Mouse (Mus musculus) forebrain, embryonic 15.5 days (tissue): ENCODE results near the gene Masp2. TPM values are rescaled to one million over a fixed set of nuclear protein-coding genes. Genes with fewer than 3 reads are reported as not detected.

Source experiments
- ATAC-seq: fragments of 200-750 bp; cut with Nextera tagmentation; replicated peaks from 2 replicates; pipeline ENCODE4 v1.8.0; 2017; ENCODE audit warnings: mild to moderate bottlenecking, moderate TSS enrichment, moderate library complexity
- H3K27ac ChIP-seq: fragments of 300-500 bp; sonication (generic); replicated peaks from 2 replicates; pipeline ENCODE4 v1.5.1; 2015; ENCODE audit warnings: mild to moderate bottlenecking, inconsistent platforms
- H3K27me3 ChIP-seq: fragments of 300-500 bp; sonication (generic); 2 replicates; pipeline ENCODE4 v1.6.1; 2015; ENCODE audit warnings: inconsistent platforms
- H3K36me3 ChIP-seq: fragments of 300-500 bp; sonication (generic); 2 replicates; pipeline ENCODE4 v1.6.1; 2015; ENCODE audit warnings: mild to moderate bottlenecking, inconsistent platforms
- H3K4me1 ChIP-seq: fragments of 300-500 bp; sonication (generic); 2 replicates; pipeline ENCODE4 v1.6.1; 2015; ENCODE audit warnings: inconsistent platforms
- H3K4me2 ChIP-seq: fragments of 300-500 bp; sonication (generic); replicated peaks from 2 replicates; pipeline ENCODE4 v1.6.1; 2015; ENCODE audit warnings: mild to moderate bottlenecking, inconsistent platforms
- H3K4me3 ChIP-seq: fragments of 300-500 bp; sonication (generic); 2 replicates; pipeline ENCODE4 v1.5.1; 2015; ENCODE audit warnings: mild to moderate bottlenecking, inconsistent platforms
- H3K9ac ChIP-seq: fragments of 300-500 bp; sonication (generic); replicated peaks from 2 replicates; pipeline ENCODE4 v1.6.1; 2015; ENCODE audit warnings: mild to moderate bottlenecking, inconsistent platforms
- H3K9me3 ChIP-seq: fragments of 300-500 bp; sonication (generic); 2 replicates; pipeline ENCODE4 v1.6.1; 2016; ENCODE audit warnings: inconsistent platforms
- WGBS: fragments of 180-500 bp; shearing (Covaris S2); methylation state at CpG from one replicate; pipeline ENCODE4 v1.1.7; 2015; ENCODE audit warnings: mixed read lengths; 5-methylcytosine and 5-hydroxymethylcytosine counted together
- polyA plus RNA-seq: library from polyadenylated mRNA; unstranded; fragments of >200 nt; fragmentation: Nextera tagmentation; extraction: Ambion mirVana; gene quantifications from 2 replicates; pipeline ENCODE4 v1.2.1, GENCODE M21; 2015

Gene Masp2
- polyA plus RNA-seq, 1 experiment from 2014 or later, result 1.1 TPM

DNA sequence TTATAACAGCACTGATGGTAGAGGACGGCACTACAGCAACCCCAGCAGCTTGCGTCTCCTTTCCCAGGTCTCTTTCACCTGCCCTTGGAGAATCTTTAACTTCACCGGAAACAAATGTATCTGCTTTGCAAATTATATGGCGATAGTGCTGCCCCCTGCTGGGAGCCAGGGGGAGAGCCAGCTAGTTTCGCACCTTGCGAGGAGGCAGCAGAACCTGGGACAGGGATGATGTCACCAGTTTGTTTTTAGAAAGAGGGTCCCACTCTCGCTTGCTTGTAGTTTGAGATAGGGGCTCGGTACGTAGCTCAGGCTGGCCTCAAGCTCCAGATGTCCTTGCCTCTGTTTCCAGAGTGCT lies 41.8 kb downstream of the Masp2 start:
- no peak for ATAC-seq
- 9% methylated on average over 9 of the region's 9 CpGs for WGBS
- no peak overlapping the region for H3K4me3 ChIP-seq

DNA sequence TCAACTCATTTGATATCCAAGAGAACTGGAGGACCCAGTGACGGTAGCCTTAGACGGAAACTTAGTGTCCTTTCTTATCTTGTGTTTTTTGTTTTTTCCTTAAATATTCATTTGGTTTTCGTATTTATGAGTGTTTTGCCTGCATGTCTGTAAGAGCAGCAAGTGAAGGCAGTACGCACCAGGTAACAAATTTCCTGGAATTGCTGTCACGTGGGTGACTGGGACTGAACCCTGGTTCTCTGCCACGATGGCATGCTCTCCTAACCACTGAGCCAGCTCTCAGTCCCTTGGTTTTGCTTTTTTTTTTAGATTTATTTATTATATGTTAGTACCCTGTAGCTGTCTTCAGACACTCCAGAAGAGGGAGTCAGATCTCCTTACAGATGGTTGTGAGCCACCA lies 42.6 kb downstream of the Masp2 start:
- no peak for ATAC-seq
- no peaks in the 10 kb centered on the region for H3K4me1 ChIP-seq
- H3K4me3 ChIP-seq, result no peak overlapping the region
- no peak overlapping the region for H3K9ac ChIP-seq
- H3K27me3 ChIP-seq, result no peaks in the 10 kb centered on the region
- no peak overlapping the region for H3K27ac ChIP-seq
- no peak overlapping the region for H3K4me2 ChIP-seq
- no peaks in the 10 kb centered on the region for H3K36me3 ChIP-seq
- 90% methylated on average over 6 of the region's 6 CpGs for whole genome bisulfite sequencing
- no peaks in the 10 kb centered on the region for H3K9me3 ChIP-seq

More for the DNA sequence above, 41.8 kb downstream of the Masp2 start:
- Histone ChIP-seq H3K9ac (no peak overlapping the region), H3K27me3 (no peaks in the 10 kb centered on the region), H3K9me3 (no peaks in the 10 kb centered on the region), H3K4me1 (no peaks in the 10 kb centered on the region), H3K27ac (no peak overlapping the region), H3K4me2 (peak overlapping the region; percentile 26), H3K36me3 (no peaks in the 10 kb centered on the region)

DNA sequence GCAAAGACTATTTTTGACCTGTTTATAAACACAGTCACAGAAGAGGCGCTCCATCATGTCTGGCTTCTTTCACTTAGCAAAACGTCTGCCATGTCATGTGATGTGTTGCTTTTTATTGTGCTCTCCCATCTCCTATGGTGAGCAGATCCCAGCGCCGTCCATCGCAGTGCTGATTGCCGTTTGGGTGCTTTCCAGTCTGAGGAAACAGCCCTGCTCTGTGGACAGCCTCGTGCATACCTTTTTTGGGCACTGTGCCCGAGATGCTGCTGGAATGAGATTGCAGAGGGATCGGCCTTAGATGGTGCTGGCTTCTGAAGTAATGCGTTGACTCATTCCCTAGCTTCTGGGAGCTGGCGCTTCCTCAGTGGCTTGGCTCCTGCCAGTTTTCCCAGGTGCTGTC lies 44.3 kb downstream of the Masp2 start:
- H3K36me3 ChIP-seq, result no peaks in the 10 kb centered on the region
- H3K4me3 ChIP-seq, result no peak overlapping the region
- no peaks in the 10 kb centered on the region for H3K9me3 ChIP-seq
- no peaks in the 10 kb centered on the region for H3K4me1 ChIP-seq
- H3K27ac ChIP-seq, result no peak overlapping the region
- no peak for ATAC-seq
- 51% methylated on average over 11 of the region's 11 CpGs for WGBS
- H3K27me3 ChIP-seq, result no peaks in the 10 kb centered on the region
- no peak overlapping the region for H3K9ac ChIP-seq
- no peak overlapping the region for H3K4me2 ChIP-seq

DNA sequence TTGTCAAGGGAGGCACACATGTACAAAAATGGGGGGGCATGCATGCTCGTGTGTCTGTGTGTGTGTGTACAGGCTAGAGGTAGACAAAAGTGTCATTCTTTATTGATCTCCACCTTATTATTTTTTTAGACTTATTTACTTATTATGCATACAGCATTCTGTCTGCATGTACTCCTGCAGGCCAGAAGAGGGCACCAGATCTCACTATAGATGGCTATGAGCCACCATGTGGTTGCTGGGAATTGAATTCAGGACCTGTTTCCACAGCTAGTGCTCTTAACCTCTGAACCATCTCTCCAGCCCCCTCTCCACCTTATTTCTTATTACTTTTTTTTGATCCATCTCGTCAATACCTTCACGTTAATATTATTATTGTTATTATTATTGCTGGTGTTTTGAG lies 47.0 kb downstream of the Masp2 start:
- Histone ChIP-seq H3K27me3 (no peaks in the 10 kb centered on the region), H3K36me3 (no peaks in the 10 kb centered on the region)
- 73% methylated on average over 3 of the region's 3 CpGs for WGBS

DNA sequence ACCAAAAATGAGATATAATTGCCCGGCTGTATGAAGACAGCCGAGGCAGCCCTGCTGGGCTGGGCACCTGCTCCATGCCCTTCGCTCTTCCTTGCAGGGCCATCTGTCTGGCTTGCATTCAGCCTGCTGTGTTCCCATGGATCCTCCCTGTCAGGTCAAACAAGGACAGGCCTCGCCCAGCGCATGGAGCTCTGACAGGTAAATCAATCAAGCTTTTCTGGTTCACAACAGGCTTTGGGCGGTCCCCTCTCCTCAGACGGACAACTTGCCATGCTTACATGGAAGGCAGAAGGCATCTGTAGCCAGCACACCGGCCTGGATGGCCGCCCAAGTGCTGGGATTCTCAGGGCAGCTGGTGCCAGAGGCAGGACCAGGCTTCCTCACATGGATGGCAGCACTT lies 48.7 kb downstream of the Masp2 start:
- no peaks in the 10 kb centered on the region for H3K9me3 ChIP-seq
- no peak overlapping the region for H3K4me2 ChIP-seq
- no peak overlapping the region for H3K9ac ChIP-seq
- no peak overlapping the region for H3K27ac ChIP-seq
- no peaks in the 10 kb centered on the region for H3K36me3 ChIP-seq
- H3K4me3 ChIP-seq, result no peak overlapping the region
- 71% methylated on average over 9 of the region's 9 CpGs for WGBS
- no peaks in the 10 kb centered on the region for H3K27me3 ChIP-seq
- ATAC-seq, result no peak
- no peaks in the 10 kb centered on the region for H3K4me1 ChIP-seq

More for the DNA sequence above, 47.0 kb downstream of the Masp2 start:
- Histone ChIP-seq H3K4me3 (no peak overlapping the region), H3K27ac (no peak overlapping the region), H3K4me1 (no peaks in the 10 kb centered on the region), H3K9me3 (no peaks in the 10 kb centered on the region), H3K9ac (no peak overlapping the region), H3K4me2 (no peak overlapping the region)
- no peak for ATAC-seq

DNA sequence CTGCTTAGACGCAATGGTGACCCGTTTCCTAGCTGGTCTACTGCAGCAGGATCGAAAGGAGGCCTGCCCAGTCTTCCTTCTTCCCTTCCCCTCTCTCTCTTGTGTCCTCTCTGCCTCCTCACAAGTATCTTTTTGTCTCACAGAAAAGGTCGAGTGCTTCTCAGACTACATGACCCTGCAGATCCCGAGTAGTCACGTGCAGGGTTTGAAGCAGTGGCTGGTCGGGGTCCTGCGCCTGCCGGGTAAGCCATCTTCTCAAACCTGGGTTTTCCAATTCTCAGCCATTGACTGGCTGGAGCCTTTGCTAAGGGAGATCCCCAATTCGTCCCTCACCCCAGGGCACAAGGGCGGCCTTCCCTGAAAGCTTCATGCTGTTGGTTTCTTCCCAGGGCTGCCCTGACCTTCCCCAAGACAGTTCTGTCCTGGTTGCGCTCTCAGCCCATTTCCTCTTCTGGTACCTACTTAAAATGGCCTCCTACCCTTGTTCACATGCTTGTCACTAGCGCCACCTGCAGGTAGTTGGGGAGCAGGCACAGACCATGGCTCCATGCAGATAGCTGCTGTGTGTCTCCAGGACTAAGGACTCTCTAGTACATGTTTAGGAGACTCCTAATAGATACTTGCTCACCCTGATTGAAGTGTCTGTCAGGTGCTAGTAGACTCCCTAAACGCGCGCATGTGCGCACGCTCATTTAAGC lies 52.5 kb downstream of the Masp2 start:
- Histone ChIP-seq H3K4me1 (no peaks in the 10 kb centered on the region), H3K27ac (no peak overlapping the region), H3K9me3 (no peaks in the 10 kb centered on the region), H3K9ac (no peak overlapping the region), H3K4me3 (no peak overlapping the region), H3K36me3 (no peaks in the 10 kb centered on the region), H3K4me2 (no peak overlapping the region), H3K27me3 (no peaks in the 10 kb centered on the region)
- ATAC-seq, result no peak
- WGBS, result 87% methylated on average over 18 of the region's 18 CpGs

DNA sequence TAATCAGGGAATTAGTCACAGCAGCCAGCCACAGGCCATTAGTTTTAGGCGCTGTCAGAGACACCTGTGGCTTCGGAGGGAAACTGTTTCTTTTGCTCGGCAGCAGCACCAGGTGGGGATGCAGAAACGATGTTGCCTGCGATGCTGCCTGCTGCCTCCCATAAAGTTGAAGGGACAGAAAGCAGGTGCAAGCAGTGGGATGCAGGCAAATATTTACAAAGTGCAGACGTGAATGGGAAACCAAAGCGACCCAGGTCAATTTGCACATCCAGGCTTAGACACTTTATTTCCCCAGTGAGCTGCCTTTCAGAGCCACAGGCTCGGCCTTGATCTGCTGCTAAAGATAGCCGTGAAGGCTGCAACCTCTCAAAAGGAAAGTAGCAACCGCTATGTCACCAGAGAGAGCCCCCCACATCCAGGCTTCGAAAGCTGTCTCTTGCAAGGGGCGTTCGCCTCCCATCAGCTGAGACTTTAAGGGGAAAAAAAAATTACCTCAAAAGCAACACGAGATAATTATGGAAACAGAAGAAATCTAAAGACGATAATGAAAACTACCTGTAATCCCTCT lies 54.4 kb downstream of the Masp2 start:
- no peak overlapping the region for H3K4me3 ChIP-seq
- H3K4me2 ChIP-seq, result no peak overlapping the region
- no peaks in the 10 kb centered on the region for H3K27me3 ChIP-seq
- H3K4me1 ChIP-seq, result no peaks in the 10 kb centered on the region
- H3K36me3 ChIP-seq, result no peaks in the 10 kb centered on the region
- WGBS, result 46% methylated on average over 15 of the region's 15 CpGs
- H3K9ac ChIP-seq, result no peak overlapping the region
- no peaks in the 10 kb centered on the region for H3K9me3 ChIP-seq
- ATAC-seq, result no peak
- H3K27ac ChIP-seq, result no peak overlapping the region

DNA sequence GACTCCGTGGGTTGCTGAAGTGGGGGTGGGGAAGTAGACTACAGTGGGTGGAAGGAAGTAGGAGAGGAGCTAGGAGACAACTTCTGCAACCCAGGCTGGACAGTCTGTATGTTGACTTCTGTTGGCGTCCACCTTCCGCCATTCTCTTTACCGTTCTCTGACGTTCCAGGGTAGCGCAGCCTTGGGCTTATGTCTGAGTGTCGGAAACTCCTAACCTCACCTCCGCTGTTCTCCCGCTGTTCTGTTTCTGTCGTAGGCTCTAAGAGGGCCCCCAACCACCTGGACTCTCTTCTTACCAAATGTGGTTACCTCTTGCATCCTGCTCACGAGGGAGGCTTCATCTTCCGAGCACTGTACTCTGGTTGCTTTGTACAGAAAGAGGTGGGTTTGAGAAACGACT lies 55.4 kb downstream of the Masp2 start:
- Histone ChIP-seq H3K4me2 (no peak overlapping the region), H3K27ac (no peak overlapping the region), H3K4me3 (no peak overlapping the region), H3K36me3 (no peaks in the 10 kb centered on the region), H3K27me3 (0 out of 2 replicates have a peak, but pooled peaks cover 3% of the 10 kb centered on the region), H3K9me3 (no peaks in the 10 kb centered on the region), H3K9ac (no peak overlapping the region), H3K4me1 (peaks cover 4% of the 10 kb centered on the region; the same call in 1 of the 2 replicates)
- 86% methylated on average over 13 of the region's 13 CpGs for WGBS
- no peak for ATAC-seq

DNA sequence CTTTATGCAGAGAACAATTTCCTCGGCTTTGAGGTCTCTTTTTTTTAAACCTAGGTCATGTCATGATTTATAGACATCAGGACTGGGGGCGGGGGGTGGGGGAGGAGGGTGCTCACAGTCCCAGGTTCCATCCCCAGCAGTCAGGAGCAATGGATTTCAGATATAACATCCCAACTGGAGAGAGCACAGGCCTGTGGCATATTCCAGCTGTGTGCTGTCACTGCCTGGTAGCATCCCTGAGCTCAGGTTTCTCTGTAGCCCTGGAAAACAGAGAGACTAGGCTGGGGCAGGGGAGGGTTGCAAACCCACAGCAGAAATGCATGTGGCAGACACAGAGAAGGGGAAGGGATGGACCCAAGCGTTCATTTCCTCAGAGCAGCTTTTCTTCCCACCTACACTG lies 57.8 kb downstream of the Masp2 start:
- Histone ChIP-seq H3K9me3 (no peaks in the 10 kb centered on the region), H3K4me3 (no peak overlapping the region), H3K9ac (no peak overlapping the region), H3K27ac (no peak overlapping the region), H3K4me2 (no peak overlapping the region), H3K4me1 (peaks cover 4% of the 10 kb centered on the region; the same call in 1 of the 2 replicates), H3K27me3 (0 out of 2 replicates have a peak, but pooled peaks cover 4% of the 10 kb centered on the region), H3K36me3 (no peaks in the 10 kb centered on the region)
- no peak for ATAC-seq
- 75% methylated on average over 3 of the region's 3 CpGs for WGBS

DNA sequence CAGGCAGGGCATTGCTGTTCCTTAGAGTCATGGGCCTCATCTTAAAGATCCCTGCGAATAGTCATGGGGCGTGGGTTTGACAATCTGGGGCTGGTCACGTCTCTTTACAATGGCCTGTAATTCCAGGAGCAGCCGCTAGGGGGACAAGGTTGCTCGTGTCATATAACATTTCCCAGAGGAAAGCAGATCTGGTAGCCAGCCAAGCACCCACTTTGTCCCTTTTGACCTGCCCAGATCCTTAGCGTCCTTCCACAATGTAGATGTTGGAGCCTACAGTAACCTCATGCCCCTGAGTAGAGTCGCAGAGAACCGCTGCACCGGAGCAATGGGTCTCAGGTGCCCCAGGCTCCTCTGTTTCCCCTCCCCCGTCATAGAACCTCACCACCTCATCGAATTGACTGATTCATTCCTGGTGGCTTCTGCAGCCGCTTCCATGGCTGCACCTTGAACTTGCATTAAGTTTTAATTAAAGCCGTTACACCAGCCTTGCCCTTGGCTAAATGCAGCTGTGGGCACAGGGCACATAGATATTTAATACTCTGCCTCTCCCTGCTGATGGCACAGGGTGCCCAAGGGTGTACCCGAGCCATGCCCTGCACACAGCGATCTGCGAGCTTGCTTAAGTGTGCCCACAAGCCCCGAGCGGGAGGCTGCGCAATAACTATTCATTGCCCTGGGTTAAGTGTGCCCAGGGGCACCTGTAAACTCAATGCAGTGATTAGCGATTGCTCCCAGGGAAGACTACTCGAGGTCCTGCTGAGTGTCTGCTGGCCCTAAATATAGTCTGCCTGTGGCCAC lies 60.0 kb downstream of the Masp2 start:
- Histone ChIP-seq H3K4me2 (peak overlapping the region; percentile 34), H3K27me3 (0 out of 2 replicates have a peak, but pooled peaks cover 4% of the 10 kb centered on the region), H3K4me3 (peak overlapping the region; percentile 10; the same call in 1 of the 2 replicates), H3K9ac (no peak overlapping the region), H3K36me3 (no peaks in the 10 kb centered on the region), H3K27ac (no peak overlapping the region), H3K9me3 (no peaks in the 10 kb centered on the region), H3K4me1 (peaks cover 4% of the 10 kb centered on the region; the same call in 1 of the 2 replicates)
- ATAC-seq, result 0 out of 2 replicates have a peak, but pooled peaks have one; percentile 26
- WGBS, result 40% methylated on average over 21 of the region's 21 CpGs

DNA sequence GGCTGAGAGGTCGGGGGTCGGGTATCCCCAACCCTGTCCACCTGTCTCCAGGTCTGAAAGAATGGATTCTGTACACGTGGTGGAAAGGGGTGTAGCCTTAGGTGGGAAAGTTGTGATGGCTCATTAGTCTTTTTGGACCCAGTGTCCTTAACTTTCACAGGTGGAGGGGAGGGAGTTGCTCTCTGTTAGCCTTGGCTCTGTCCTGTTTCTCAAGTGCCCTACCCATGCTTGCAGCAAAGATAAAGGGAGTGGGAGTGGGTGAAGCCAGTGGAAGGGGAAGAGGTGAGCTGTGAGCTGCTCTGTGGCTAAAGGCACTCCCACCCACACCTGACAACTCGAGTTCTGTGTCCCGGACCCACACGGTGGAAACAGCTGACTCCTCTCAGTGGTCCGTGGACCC lies 61.0 kb downstream of the Masp2 start:
- H3K9ac ChIP-seq, result no peak overlapping the region
- 0 out of 2 replicates have a peak, but pooled peaks cover 4% of the 10 kb centered on the region for H3K27me3 ChIP-seq
- H3K27ac ChIP-seq, result no peak overlapping the region
- H3K4me3 ChIP-seq, result no peak overlapping the region
- H3K9me3 ChIP-seq, result no peaks in the 10 kb centered on the region
- H3K36me3 ChIP-seq, result no peaks in the 10 kb centered on the region
- peaks cover 4% of the 10 kb centered on the region; the same call in 1 of the 2 replicates for H3K4me1 ChIP-seq
- no peak for ATAC-seq
- 79% methylated on average over 7 of the region's 7 CpGs for WGBS
- no peak overlapping the region for H3K4me2 ChIP-seq

DNA sequence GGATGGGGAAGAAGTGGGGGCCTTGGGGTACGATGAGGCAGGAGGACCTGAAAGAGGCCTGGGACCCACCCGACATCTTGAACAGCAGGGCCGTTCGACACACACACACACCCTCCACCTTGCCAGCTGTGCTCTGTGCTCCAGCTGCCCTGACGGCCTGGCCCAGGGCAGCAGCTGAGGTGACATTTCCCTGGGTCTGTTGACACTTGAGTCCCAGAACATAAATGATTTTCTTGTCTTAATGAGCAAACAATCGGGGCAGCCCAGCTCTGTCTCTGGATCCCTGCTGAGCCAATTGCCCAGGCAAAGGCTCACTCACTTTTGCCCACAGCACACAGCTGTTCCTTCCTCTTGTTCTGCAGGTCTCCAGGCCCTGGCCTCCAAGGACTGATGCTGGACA lies 61.7 kb downstream of the Masp2 start:
- H3K4me3 ChIP-seq, result no peak overlapping the region
- H3K9me3 ChIP-seq, result no peaks in the 10 kb centered on the region
- WGBS, result 56% methylated on average over 6 of the region's 6 CpGs
- ATAC-seq, result no peak
- H3K9ac ChIP-seq, result no peak overlapping the region
- 0 out of 2 replicates have a peak, but pooled peaks cover 4% of the 10 kb centered on the region for H3K27me3 ChIP-seq
- no peak overlapping the region for H3K27ac ChIP-seq
- H3K4me2 ChIP-seq, result no peak overlapping the region
- H3K36me3 ChIP-seq, result no peaks in the 10 kb centered on the region
- peaks cover 4% of the 10 kb centered on the region; the same call in 1 of the 2 replicates for H3K4me1 ChIP-seq
